10 mouse cellular contexts compared by ENCODE assay signal in genomic region chr6:91180767-91181171, GRCm38 (mm10). TPM values are rescaled to one million over a fixed set of nuclear protein-coding genes. Genes with fewer than 3 reads are reported as not detected.
DNase-seq lines count a peak whose midpoint lies in the region; ATAC-seq and TF ChIP-seq lines count a peak whose summit lies in the region.
"Had no signal": no experiment of that assay in that cellular context is flagged by ENCODE, and none has a peak within 500 bp of the region (broad histone marks: within the 10 kb centered on the region; RNA-seq: fewer than 3 reads in every experiment).

No protein-coding gene starts in this region.

- H3K4me2 ChIP-seq in hindbrain, embryonic 12.5 days (replicated peaks), result no peak overlapping the region
- no peak overlapping the region for H3K4me2 ChIP-seq in hindbrain, embryonic 14.5 days (replicated peaks)
- peak overlapping the region; percentile 44 for H3K4me2 ChIP-seq in embryonic facial prominence, embryonic 13.5 days
- H3K4me2 ChIP-seq in heart, embryonic 13.5 days, result no peak overlapping the region
- H3K4me2 ChIP-seq: hindbrain, embryonic 15.5 days had no signal

- no peaks in the 10 kb centered on the region for H3K9me3 ChIP-seq in hindbrain, embryonic 12.5 days (replicated peaks)
- no peaks in the 10 kb centered on the region for H3K9me3 ChIP-seq in hindbrain, embryonic 14.5 days (ENCODE audit: control insufficient read depth, low read length)
- no peaks in the 10 kb centered on the region for H3K9me3 ChIP-seq in E14TG2a.4 (ENCODE audit: low read length)
- no peaks in the 10 kb centered on the region for H3K9me3 ChIP-seq in embryonic facial prominence, embryonic 13.5 days
- H3K9me3 ChIP-seq in heart, embryonic 13.5 days, result no peaks in the 10 kb centered on the region
- H3K9me3 ChIP-seq: hindbrain, embryonic 15.5 days had no signal

- no peak for DNase-seq in hindbrain, embryonic 14.5 days (ENCODE audit: low spot score)
- DNase-seq in kidney, adult 8-10 months, result no peak
- DNase-seq in kidney, adult 2 months, result no peak
- DNase-seq in adrenal gland, postnatal 14 days, result no peak
- DNase-seq: thymus, postnatal 25 days had no signal

- WGBS in hindbrain, embryonic 12.5 days, result 52% methylated on average over 9 of the region's 9 CpGs
- WGBS in hindbrain, embryonic 14.5 days, result 63% methylated on average over 9 of the region's 9 CpGs
- 20% methylated on average over 9 of the region's 9 CpGs for WGBS in embryonic facial prominence, embryonic 13.5 days
- 56% methylated on average over 9 of the region's 9 CpGs for WGBS in heart, embryonic 13.5 days
- WGBS in kidney, adult 2 months, result 65% methylated on average over 9 of the region's 9 CpGs

- H3K9ac ChIP-seq in hindbrain, embryonic 12.5 days, result no peak overlapping the region
- no peak overlapping the region for H3K9ac ChIP-seq in hindbrain, embryonic 14.5 days
- 0 out of 2 replicates have a peak overlapping the region, but pooled peaks have one; percentile 11 for H3K9ac ChIP-seq in embryonic facial prominence, embryonic 13.5 days
- H3K9ac ChIP-seq in heart, embryonic 13.5 days, result no peak overlapping the region
- H3K9ac ChIP-seq: hindbrain, embryonic 15.5 days had no signal

- H3K4me1 ChIP-seq in hindbrain, embryonic 12.5 days, result peaks cover 17% of the 10 kb centered on the region
- no peaks in the 10 kb centered on the region; the same call in 1 of the 2 replicates for H3K4me1 ChIP-seq in hindbrain, embryonic 14.5 days (replicated peaks; ENCODE audit: control insufficient read depth, insufficient read depth, low read length)
- H3K4me1 ChIP-seq in E14TG2a.4 (replicated peaks; ENCODE audit: low read depth, low read length), result peaks cover 26% of the 10 kb centered on the region
- peaks cover 30% of the 10 kb centered on the region for H3K4me1 ChIP-seq in embryonic facial prominence, embryonic 13.5 days
- H3K4me1 ChIP-seq in heart, embryonic 13.5 days, result peaks cover 44% of the 10 kb centered on the region
- no peaks in the 10 kb centered on the region for H3K4me1 ChIP-seq in kidney, adult 2 months (ENCODE audit: control insufficient read depth, insufficient read depth, low read length)
- H3K4me1 ChIP-seq: hindbrain, embryonic 15.5 days had no signal

- H3K27me3 ChIP-seq in hindbrain, embryonic 12.5 days, result no peaks in the 10 kb centered on the region
- no peaks in the 10 kb centered on the region for H3K27me3 ChIP-seq in hindbrain, embryonic 14.5 days (ENCODE audit: control insufficient read depth, insufficient read depth, low read length)
- H3K27me3 ChIP-seq in E14TG2a.4 (ENCODE audit: insufficient read depth, low read length), result peaks cover 8% of the 10 kb centered on the region; the same call in 1 of the 2 replicates
- no peaks in the 10 kb centered on the region for H3K27me3 ChIP-seq in embryonic facial prominence, embryonic 13.5 days
- peaks cover 3% of the 10 kb centered on the region for H3K27me3 ChIP-seq in heart, embryonic 13.5 days (replicated peaks)
- H3K27me3 ChIP-seq in kidney, adult 2 months (replicated peaks; ENCODE audit: control insufficient read depth, insufficient read depth, low read length), result no peaks in the 10 kb centered on the region
- H3K27me3 ChIP-seq: hindbrain, embryonic 15.5 days had no signal

- TF ChIP-seq POLR2A in kidney, adult 2 months (IDR thresholded peaks at IDR 0.05; ENCODE audit: low read depth, low read length), result no peak

- TF ChIP-seq CTCF in E14TG2a.4 (conservative IDR thresholded peaks at IDR 0.05; ENCODE audit: low read length), result no peak
- TF ChIP-seq CTCF in kidney, adult 2 months (conservative IDR thresholded peaks at IDR 0.05; ENCODE audit: insufficient read depth, insufficient read length, low read depth, low read length), result no peak

- H3K4me3 ChIP-seq in hindbrain, embryonic 12.5 days, result no peak overlapping the region
- H3K4me3 ChIP-seq in hindbrain, embryonic 14.5 days (replicated peaks; ENCODE audit: low read length), result no peak overlapping the region
- H3K4me3 ChIP-seq in E14TG2a.4 (replicated peaks; ENCODE audit: low read length), result peak overlapping the region; percentile 35
- H3K4me3 ChIP-seq in embryonic facial prominence, embryonic 13.5 days, result no peak overlapping the region
- H3K4me3 ChIP-seq in heart, embryonic 13.5 days, result no peak overlapping the region
- H3K4me3 ChIP-seq in kidney, adult 2 months (ENCODE audit: insufficient read depth, low read depth, low read length), result no peak overlapping the region
- H3K4me3 ChIP-seq: hindbrain, embryonic 15.5 days had no signal

- no peaks in the 10 kb centered on the region for H3K36me3 ChIP-seq in hindbrain, embryonic 12.5 days
- no peaks in the 10 kb centered on the region for H3K36me3 ChIP-seq in hindbrain, embryonic 14.5 days (replicated peaks; ENCODE audit: control insufficient read depth, insufficient read depth)
- no peaks in the 10 kb centered on the region for H3K36me3 ChIP-seq in E14TG2a.4 (ENCODE audit: insufficient read depth, low read length)
- H3K36me3 ChIP-seq in embryonic facial prominence, embryonic 13.5 days, result no peaks in the 10 kb centered on the region
- no peaks in the 10 kb centered on the region for H3K36me3 ChIP-seq in heart, embryonic 13.5 days
- H3K36me3 ChIP-seq in kidney, adult 2 months (ENCODE audit: control insufficient read depth, insufficient read depth, low read length), result no peaks in the 10 kb centered on the region
- H3K36me3 ChIP-seq: hindbrain, embryonic 15.5 days had no signal

- no peak for ATAC-seq in hindbrain, embryonic 12.5 days (ENCODE audit: low FRiP score)
- no peak for ATAC-seq in hindbrain, embryonic 14.5 days (ENCODE audit: low FRiP score)
- peak; percentile 64 for ATAC-seq in embryonic facial prominence, embryonic 13.5 days (ENCODE audit: insufficient number of reproducible peaks, insufficient read depth, low FRiP score, low TSS enrichment, low read depth)
- ATAC-seq in heart, embryonic 13.5 days (ENCODE audit: extremely low read depth, insufficient number of reproducible peaks, low FRiP score, low TSS enrichment), result no peak

- peak overlapping the region; percentile 24 for H3K27ac ChIP-seq in hindbrain, embryonic 12.5 days
- H3K27ac ChIP-seq in hindbrain, embryonic 14.5 days, result no peak overlapping the region; the same call in 1 of the 2 replicates
- peak overlapping the region; percentile 96 for H3K27ac ChIP-seq in embryonic facial prominence, embryonic 13.5 days
- peak overlapping the region; percentile 43 for H3K27ac ChIP-seq in heart, embryonic 13.5 days (replicated peaks)
- no peak overlapping the region for H3K27ac ChIP-seq in kidney, adult 2 months (ENCODE audit: insufficient read depth, low read depth, low read length)
- H3K27ac ChIP-seq: hindbrain, embryonic 15.5 days had no signal

RNA-seq across cellular contexts. Expression of gene Hdac11, which starts 24.3 kb away (rescaled TPM):
- polyA plus RNA-seq in hindbrain, embryonic 12.5 days (2016; fragmentation: Nextera tagmentation; extraction: Ambion mirVana), result 18.8 and 23.2 TPM in 2 replicates
- polyA plus RNA-seq in hindbrain, embryonic 14.5 days (2014; fragmentation: Nextera tagmentation; extraction: Ambion mirVana), result 42.7 and 50.1 TPM in 2 replicates
- 12.8 and 15.6 TPM in 2 replicates for polyA plus RNA-seq in embryonic facial prominence, embryonic 13.5 days (2015; fragmentation: Nextera tagmentation; extraction: Ambion mirVana)
- 8.2 and 9.6 TPM in 2 replicates for polyA plus RNA-seq in heart, embryonic 13.5 days (2015; fragmentation: Nextera tagmentation; extraction: Ambion mirVana)
- polyA plus RNA-seq in kidney, adult 2 months (2012; rRNA removed), result 43.5 and 46.7 TPM in 2 replicates
- 6.3 and 7.4 TPM in 2 replicates for total RNA-seq in adrenal gland, postnatal 14 days (2021)

RNA-seq across cellular contexts. Expression of gene Fbln2, which starts 31.5 kb away (rescaled TPM):
- 100 and 102 TPM in 2 replicates for polyA plus RNA-seq in hindbrain, embryonic 12.5 days (2016; fragmentation: Nextera tagmentation; extraction: Ambion mirVana)
- 26.2 and 27.2 TPM in 2 replicates for polyA plus RNA-seq in hindbrain, embryonic 14.5 days (2014; fragmentation: Nextera tagmentation; extraction: Ambion mirVana)
- 298 and 344 TPM in 2 replicates for polyA plus RNA-seq in embryonic facial prominence, embryonic 13.5 days (2015; fragmentation: Nextera tagmentation; extraction: Ambion mirVana)
- 173 and 181 TPM in 2 replicates for polyA plus RNA-seq in heart, embryonic 13.5 days (2015; fragmentation: Nextera tagmentation; extraction: Ambion mirVana)
- polyA plus RNA-seq in kidney, adult 2 months (2012; rRNA removed), result 12.6 and 18.0 TPM in 2 replicates
- total RNA-seq in adrenal gland, postnatal 14 days (2021), result 32.3 and 38.2 TPM in 2 replicates

Comparison
In these comparisons a context has a peak if more than half of its experiments do, and no peak if none do; other contexts are left out.
1. H3K27ac ChIP-seq: peak in hindbrain, embryonic 12.5 days (single experiment), embryonic facial prominence, embryonic 13.5 days (single experiment) and heart, embryonic 13.5 days (single experiment); none in hindbrain, embryonic 14.5 days (single experiment) and kidney, adult 2 months (single experiment).